Mouse (Mus musculus): ENCODE measurements around the gene Tor2a.

Tor2a gene

DNA sequence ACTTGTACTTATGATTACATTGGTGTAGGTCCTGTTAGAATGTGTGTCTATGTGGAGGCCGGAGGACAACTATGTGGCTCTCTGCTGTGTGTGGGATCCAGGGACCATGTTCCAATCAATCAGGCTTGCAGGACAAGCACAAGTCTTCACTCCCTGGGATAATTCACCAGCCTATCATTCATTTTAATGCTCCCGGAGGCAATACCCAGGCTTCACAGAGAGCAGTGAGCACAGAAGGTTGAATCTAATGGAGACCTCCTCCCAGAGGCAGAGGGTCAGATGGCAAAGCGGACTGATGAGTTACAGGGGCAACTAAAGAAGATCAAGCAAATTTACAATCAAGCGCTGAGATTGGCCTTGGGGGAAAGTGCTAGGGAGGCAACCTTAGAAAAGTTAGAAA is 27.5 kb upstream of the Tor2a start:
- no peak for DNase-seq (ENCODE audit: low read depth, low spot score)

DNA sequence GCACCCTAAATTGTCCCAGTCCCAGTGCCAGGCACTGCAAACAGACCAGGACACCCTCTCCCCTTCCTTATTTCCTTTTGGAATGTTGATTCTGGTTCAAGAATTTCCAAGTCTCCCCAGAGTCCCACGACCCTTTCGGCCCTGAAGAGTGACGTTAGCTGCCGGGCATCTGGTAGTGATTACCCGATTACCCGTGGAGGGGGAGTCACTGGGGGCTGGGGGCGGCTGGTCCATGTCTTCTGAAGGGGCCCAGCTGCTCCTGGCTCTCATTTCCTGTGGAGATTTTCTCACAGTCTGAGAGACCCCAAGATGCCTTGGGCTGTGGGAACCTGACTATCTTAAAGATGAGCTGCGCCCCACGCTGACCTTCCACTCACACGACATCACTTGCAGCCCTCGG is 26.2 kb upstream of the Tor2a start:
- no peak for DNase-seq (ENCODE audit: low read depth, low spot score)

DNA sequence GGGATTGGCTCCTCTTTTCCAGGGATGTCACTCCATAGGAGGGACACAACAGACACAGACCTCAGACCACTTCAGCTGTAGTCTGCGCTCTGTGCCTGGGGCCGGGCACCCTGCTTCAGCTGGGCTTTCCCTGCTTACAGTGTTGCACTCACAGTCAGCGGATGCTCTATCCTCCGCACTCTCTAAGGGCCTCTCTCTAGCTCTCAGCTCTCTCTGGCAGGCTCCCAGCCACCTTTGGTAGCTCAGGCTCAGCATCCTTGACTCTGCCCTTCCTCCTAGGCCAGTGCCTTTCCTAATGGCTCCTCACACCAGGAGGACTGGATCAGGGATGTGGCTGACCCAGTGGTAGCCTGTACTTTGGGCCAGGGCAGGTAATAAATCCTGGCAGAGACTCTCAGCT is 25.1 kb upstream of the Tor2a start:
- no peak for DNase-seq (ENCODE audit: low read depth, low spot score)

DNA sequence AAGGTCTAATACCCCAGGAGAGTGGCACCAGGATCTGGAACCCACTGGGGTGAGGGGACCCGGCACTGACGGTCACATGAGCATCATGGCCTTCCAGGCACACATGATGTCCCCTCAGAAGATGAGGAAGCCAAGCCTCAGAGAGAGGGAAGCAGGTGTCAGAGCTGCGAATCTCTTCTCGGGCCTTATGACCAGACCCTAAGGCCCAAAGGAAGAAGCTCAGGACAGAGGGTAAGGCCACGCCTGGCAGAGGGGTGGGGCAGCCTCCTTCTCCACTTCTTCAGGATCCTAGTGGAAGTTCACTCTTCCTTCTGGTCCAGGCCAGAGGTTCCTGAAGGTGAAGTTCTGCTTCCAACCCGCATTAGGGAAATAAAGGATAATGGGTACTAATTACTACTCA is 24.3 kb upstream of the Tor2a start:
- no peak for DNase-seq (ENCODE audit: low read depth, low spot score)

DNA sequence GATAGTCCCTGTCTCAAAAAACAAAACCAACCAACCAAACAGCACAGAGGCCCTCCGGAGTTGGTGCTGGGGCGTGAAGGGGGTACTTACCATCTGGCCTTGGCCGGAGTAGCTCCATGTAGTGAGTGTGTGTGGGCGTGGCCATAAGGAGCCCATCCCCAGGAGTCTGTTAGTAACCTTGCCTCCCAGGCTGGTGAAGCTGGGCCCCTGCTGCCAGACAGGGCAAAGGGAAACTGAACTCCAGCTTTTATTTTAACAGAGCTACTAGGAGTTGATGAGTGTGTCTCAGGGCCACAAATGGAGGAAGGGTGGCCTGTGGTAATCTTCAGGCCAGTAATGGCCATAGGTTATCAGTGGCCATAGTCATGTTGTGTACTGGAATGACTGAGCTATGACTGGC is 22.6 kb upstream of the Tor2a start:
- DNase-seq (ENCODE audit: low read depth, low spot score): no peak

DNA sequence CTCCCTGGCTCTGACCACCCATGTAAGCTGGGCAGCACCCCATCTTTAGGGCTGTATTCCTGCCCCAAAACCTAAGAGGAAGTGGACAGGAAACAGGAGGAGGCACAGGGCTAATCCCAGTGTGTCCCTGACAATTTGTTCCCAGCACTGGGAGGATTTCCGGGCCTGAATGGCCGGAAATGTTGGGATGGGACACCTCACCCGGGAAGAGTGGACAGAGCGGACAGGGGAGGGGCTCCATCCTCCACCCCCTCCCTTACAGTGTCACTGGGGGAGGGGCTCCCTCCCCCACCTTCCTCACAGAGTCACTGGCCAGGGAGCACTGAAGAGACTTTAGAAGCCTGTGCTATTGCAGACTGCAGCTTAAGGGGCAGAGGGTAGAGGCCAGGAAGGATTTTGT is 22.1 kb upstream of the Tor2a start:
- no peak for DNase-seq (ENCODE audit: low read depth, low spot score)

DNA sequence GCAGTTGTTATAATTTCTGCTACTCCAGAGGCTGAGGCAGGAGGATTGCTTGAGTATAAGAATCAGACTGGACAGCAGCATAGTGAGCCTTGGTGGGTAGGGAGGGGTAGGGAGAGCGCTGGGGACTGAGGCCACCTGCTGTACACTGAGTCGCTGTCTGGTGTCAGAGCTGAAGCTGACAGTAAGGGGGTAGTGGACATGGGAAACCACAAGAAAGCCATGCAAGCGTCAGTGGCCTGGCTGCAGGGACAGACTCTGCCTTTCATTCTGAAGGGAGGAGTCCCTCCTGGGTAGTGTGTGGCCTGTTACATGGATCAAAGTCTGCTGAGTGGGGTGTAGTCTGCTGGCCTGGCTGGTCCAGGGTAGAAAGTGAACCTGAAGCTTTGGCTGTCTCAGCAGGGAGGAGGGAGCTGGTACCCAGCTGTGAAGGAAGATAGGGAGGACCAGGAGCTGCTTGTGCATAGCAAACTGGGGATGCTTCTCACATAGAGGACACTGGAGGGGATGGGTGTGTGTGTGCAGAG is 20.7 kb upstream of the Tor2a start:
- DNase-seq (ENCODE audit: low read depth, low spot score): no peak

DNA sequence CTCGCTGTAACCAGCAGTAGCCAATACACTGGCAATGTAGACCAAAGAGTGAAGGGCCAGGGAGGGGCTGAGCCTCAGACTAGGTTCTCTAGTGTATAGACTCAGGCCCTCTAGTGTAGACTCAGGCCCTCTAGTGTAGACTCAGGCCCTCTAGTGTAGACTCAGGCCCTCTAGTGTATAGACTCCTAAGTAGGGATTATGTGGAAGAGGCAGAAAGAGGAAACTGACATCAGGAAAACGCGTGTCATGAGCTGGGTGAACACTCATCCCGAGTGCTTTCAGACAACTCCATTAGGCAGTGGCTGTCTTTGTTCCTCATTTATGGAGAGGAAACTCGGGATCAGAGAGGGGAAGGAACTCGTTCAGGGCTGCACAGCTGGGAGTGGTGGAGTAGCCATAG is 20.0 kb upstream of the Tor2a start:
- DNase-seq (ENCODE audit: low read depth, low spot score): no peak

DNA sequence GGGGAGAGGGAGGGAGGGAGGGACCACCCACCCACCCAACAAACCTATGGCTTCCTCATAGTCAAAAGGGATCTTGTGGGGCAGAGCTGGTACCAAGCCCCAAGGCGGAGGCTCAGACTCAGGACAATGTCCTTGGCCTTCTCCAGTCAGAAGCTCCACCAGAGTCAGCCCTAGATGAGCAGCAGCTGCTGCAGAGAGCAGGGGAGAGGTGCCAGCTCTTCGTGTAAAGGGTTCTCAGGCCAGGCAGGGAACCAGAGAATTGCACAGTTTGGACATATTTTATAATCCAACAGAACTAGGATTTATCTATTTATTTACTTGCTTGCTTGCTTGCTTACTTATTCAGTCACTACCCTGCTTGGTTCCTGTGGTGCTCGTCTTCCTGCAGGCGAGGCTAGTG is 17.7 kb upstream of the Tor2a start:
- no peak for DNase-seq (ENCODE audit: low read depth, low spot score)

DNA sequence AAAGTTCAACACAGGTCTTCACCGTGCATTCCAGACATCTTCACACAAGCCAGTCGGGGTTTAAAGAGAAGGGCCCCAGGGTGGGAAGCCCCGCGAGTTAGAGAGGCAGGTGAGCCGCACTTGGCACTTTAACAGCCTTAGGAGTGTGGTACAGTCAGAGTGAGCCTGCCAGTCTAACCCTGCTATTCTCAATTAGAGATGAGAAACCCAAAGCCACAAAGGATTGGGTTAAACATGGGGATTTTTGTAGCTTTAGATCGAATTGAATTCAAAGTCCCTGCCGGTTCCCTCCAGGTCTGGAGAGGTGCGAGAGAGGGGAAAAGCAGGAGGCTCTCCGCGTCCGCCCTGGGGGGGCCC is 16.1 kb upstream of the Tor2a start, which contains the start of gene 6330409D20Rik:
TSS of gene 6330409D20Rik (minus strand) at position 101 of the 357 bp plus-strand sequence.
- no peak for DNase-seq (ENCODE audit: low read depth, low spot score)

DNA sequence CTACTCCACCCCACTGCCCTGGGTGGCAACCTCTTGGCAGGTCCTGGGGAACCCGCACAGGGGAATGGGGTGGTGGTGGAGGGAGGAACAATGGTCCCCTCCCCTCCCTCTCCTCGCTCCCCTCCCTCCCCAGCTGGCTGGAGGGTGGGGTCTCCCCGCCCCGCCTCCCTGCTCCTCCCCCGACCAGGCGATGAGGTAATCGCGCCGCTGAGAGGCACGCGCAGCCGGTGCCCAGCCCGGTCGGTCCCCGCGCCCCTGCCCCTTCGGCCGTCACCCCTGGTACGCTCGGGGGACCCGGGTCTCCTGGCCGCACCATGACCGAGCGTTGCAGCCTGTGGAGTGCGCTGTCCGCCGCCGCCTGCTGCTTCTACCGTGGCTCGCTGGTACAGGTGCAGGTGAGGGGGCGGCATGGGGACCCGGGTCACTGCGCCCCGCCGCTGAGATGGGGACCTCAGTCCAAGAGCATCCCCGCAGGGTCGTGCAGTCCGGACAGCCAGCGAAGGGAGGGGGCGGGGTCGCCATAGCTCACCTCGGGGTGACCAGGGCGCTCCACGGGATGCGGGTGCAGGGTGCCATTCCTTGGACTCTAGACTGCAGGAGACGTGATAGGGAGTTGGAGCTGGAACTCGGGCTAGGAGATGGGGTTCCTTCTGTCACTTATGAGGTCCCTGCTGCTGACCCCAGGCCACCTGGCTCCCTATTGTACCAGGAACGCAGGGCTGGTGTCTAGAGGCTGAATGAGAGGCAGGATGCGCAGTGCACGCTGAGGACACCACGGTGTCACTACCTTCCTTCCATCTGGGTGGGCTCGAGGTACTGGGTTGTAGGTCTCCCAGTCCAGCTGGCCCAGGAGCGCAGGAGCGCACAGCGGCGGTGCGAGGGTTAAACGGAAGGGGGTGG is 15.5 kb upstream of the Tor2a start:
- no peak for DNase-seq (ENCODE audit: low read depth, low spot score)

DNA sequence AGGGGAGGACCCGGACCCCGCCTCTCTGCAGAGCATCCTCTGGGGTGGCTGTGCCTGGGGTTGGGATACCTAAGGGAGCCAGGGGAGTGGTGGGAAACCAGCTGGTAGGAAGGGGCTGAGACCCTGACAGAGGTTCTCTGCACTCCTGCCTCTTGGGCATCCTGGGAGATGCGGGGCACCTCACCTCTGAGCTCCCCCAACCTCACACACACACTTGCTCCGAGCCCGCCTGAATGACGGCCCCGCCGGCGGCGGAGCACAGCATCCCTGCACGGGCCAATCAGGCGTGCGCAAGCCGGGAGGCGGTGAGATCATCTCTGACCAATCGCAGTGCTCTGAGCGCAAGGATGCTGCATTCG is 14.9 kb upstream of the Tor2a start:
- no peak for DNase-seq (ENCODE audit: low read depth, low spot score)

DNA sequence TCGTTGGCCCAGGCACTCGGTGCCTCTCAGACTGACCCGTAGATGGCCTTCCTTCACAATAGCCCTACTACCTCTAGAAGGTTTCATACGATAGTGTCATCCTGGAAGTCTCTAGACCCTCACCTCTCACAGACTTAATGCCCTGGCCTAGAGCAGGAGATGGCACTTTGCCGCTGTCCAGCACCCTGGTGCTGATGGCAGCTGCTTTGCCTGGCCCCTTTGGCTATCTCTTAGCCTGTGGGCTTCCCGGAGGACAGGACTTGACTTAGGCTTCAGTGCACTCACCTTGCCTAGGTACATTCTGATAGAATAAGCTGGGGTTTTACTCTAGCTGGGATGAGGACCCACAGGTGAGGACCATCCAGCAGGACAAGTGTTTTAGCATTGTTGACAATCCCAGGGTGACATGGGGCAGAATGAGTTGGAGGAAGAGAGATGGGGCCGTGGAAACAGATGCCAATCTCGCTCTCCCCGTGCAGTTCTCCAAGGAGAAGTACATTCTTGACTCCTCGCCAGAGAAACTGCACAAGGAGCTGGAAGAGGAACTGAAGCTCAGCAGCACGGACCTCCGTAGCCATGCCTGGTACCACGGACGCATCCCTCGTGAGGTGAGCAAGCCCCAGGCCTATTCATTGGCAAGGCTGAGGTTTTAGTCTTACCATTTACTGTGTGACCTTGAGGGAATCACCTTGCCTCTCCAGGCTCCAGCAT is 12.6 kb upstream of the Tor2a start:
- no peak for DNase-seq (ENCODE audit: low read depth, low spot score)

DNA sequence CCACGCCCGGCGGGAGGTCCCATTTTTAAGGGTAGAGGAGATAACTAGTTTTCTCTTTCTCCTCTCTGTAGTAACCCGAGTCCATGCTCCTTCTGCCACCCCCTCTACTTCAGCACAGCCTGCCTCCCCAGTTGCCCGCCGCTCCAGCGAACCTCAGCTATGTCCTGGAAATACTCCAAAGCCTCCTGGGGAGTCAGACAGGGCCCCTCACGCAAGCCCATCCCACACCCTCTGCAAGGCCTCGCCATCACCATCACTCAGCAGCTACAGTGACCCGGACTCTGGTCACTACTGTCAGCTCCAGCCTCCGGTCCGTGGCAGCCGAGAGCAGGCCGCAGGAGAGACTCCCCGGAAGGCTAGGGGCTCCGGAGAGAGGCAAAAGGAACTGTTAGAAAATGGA is 8.0 kb upstream of the Tor2a start:
- no peak for DNase-seq (ENCODE audit: low read depth, low spot score)

DNA sequence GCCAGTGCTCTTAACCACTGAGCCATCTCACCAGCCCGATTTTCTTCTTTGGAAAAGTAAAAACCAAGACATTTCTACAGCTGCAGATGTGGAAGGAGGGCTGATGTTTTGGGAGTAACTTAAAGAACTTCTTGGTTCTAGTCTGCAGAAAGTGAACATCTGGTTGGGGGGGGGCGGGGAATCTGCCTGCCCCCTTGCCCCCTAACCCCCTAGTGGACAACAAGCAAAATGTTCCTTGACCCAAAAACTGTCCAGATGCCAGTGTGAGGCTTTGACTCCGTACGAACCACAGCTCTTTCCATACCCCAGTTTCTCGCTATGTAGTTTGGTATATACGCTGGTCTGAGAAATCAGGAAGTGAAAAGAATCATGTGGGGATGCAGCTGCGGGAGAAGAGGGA is 6.8 kb upstream of the Tor2a start:
- no peak for DNase-seq (ENCODE audit: low read depth, low spot score)

DNA sequence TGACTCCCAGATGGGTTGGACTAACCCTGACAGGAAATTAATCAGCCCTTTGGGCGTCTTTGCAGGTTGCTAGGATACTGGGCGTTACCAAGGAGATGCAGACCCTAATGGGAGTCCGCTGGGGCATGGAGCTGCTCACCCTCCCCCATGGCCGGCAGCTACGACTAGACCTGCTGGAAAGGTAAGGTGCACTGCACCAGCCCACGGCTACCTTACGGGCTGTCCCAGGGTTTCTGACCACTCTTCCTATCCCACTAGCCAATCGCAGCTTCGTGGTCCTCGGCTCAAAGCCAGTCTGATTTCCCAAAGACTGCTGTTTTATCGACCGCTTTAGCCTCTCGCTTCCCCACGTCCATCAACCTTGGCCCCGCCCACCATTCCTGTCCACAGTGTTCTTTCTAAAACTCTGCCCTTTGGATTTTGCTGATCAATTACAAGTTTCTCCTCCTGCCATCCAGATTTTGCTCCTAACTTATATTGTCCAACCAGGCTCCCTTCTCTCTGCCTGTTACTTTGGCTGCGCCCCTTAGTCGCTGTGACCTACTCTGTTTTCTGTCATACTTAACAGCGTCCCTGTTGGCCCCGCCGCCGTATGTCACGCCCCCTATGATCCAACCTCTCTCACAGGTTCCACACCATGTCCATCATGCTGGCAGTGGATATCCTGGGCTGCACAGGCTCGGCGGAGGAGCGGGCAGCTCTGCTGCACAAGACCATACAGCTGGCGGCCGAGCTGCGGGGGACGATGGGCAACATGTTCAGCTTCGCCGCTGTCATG is 6.0 kb upstream of the Tor2a start:
- no peak for DNase-seq (ENCODE audit: low read depth, low spot score)

DNA sequence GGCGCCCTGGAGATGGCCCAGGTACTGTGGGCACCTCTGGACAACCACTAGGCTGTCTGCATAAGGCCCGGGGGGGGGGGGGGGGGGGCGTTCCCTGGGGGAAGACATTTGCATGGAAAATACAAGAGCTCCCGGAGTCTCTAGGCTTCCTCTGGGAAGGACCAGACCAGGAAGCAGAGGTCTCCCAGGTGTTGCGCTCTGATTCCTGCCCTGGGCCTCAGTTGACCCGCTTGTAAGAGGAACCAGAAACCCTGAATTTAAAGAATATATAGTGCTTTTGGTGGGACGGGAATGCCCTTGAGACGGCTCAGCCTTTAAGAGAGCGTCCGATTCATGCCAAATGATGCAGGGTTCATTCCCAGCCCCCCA is 5.4 kb upstream of the Tor2a start:
- no peak for DNase-seq (ENCODE audit: low read depth, low spot score)

DNA sequence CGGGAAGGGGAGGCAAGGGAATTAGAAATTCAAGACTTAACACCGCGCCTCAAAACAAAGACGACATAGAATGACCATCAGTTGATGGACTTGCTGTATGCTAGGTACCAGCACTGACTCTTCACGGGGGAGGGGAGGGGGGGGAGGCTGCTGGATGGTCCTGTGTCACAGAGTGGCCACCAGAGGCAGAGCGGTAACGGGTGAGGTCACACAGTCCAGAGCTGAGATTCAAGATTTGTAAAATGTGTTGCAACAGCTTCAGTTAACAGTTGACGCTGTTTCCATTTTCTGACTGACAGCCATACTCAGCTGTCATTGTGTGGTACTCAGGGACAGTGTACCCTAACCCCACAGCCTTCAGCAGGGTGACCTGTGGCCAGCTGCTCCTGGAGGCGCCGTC is 4.9 kb upstream of the Tor2a start:
- no peak for DNase-seq (ENCODE audit: low read depth, low spot score)

DNA sequence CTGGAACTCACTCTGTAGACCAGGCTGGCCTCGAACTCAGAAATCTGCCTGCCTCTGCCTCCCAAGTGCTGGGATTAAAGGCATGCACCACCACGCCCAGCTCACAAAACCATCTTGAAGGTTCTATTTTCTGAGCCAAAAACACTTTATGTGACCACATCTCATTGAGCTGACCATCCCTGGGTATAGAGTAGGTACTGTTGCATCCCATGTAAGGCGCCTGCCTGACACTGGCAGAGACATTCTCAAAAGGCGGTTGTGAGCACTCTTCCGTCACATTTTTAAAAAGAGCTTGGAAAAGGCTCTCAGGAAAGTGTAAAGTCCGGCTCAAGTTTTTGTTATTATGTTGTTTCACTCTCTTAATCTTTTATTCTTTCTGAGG is 369 bp upstream of the Tor2a start:
- DNase-seq (ENCODE audit: low read depth, low spot score): no peak

DNA sequence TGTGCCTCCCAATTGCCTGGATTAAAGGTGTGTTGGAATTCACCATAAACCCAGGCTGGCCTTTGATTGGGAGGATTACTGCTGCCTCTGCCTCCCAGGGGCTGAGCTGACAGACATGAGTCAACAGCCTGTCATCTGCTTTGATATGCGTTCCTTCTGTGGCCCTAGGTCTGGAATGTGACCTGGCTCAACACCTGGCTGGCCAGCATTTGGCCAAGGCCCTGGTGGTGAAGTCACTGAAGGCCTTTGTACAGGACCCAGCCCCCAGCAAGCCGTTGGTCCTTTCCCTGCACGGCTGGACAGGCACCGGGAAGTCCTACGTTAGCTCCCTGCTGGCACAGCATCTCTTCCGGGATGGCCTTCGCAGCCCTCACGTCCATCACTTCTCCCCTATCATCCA is 1.5 kb downstream of the Tor2a start:
- no peak for DNase-seq (ENCODE audit: low read depth, low spot score)

DNA sequence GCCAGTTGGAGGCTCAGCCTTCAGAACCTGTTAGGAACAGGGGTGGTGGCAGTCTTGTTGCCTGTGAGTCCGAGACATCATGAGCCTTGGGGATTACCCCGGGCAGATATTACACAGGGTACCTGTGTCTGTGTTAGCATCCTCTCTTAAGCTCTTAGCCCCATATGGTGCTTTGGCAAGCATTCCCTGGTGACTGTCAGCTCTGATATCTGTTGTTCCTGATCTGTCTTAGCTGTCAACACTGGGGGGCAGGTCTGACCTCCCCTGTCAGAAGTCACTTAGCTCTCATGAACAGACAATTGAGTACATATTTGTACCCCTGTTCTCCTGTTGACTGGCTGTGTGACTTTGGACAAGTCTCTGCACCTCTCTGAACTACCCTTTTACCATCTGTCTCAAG is 2.0 kb downstream of the Tor2a start:
- DNase-seq (ENCODE audit: low read depth, low spot score): no peak

DNA sequence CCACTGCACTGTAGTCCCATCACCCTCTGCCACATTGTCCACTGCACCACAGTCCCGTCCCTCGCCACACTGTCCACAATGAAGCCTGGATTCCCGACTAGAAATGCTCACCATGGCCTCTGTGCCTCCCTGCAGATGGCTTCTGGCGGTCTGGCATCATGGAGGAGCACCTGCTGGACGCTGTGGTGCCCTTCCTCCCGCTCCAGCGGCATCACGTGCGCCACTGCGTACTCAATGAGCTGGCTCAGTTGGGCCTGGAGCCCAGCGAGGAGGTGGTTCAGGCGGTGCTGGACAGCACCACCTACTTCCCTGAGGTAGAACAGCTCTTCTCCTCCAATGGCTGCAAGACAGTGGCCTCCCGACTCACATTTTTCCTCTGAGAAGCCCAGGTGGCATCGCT is 4.3 kb downstream of the Tor2a start:
- no peak for DNase-seq (ENCODE audit: low read depth, low spot score)
